Mouse (Mus musculus) heart, embryonic 14.5 days (tissue): ENCODE data around the gene Gm13199. TPM values are rescaled to one million over a fixed set of nuclear protein-coding genes. Genes with fewer than 3 reads are reported as not detected.

Source experiments
- ATAC-seq: fragments of 200-750 bp; cut with Nextera tagmentation; 2 replicates; pipeline ENCODE4 v1.8.0; 2017; ENCODE audit warnings: low read depth, moderate TSS enrichment; ENCODE audit not compliant: insufficient number of reproducible peaks, insufficient read depth, low FRiP score
- H3K27ac ChIP-seq, 2 experiments: fragments of 200-500 bp in 1 of 2; fragments of 300-500 bp in 1 of 2; sonication (generic) in 1 of 2; replicated peaks in 1 of 2; 2 replicates each; pipeline ENCODE4 v1.5.1; 2012 to 2014; ENCODE audit warnings: low read depth in 2 of 2, low read length in 2 of 2, control low read depth in 1 of 2, mild to moderate bottlenecking in 1 of 2, mixed read lengths in 1 of 2; ENCODE audit not compliant: control insufficient read depth in 1 of 2, insufficient read depth in 1 of 2
- H3K27me3 ChIP-seq: fragments of 300-500 bp; sonication (generic); 2 replicates; pipeline ENCODE4 v1.6.1; 2014; ENCODE audit warnings: mild to moderate bottlenecking, low read length, control low read depth; ENCODE audit not compliant: control insufficient read depth, insufficient read depth
- H3K36me3 ChIP-seq: fragments of 300-500 bp; sonication (generic); 2 replicates; pipeline ENCODE4 v1.6.1; 2014; ENCODE audit warnings: mild to moderate bottlenecking, control low read depth, low read length, mixed read lengths; ENCODE audit not compliant: control insufficient read depth, insufficient read depth
- H3K4me1 ChIP-seq, 2 experiments: fragments of 200-500 bp in 1 of 2; fragments of 300-500 bp in 1 of 2; sonication (generic) in 1 of 2; 2 replicates each; pipeline ENCODE4 v1.6.1; 2012 to 2014; ENCODE audit warnings: low read length in 2 of 2, control low read depth in 1 of 2, mixed read lengths in 1 of 2; ENCODE audit not compliant: control insufficient read depth in 2 of 2, insufficient read depth in 2 of 2
- H3K4me2 ChIP-seq: fragments of 300-500 bp; sonication (generic); 2 replicates; pipeline ENCODE4 v1.6.1; 2014; ENCODE audit warnings: mild to moderate bottlenecking, low read length
- H3K4me3 ChIP-seq, 2 experiments: fragments of 200-500 bp in 1 of 2; fragments of 300-500 bp in 1 of 2; sonication (generic) in 1 of 2; 2 replicates each; pipeline ENCODE4 v1.5.1; 2012 to 2014; ENCODE audit warnings: low read length in 2 of 2, mild to moderate bottlenecking in 2 of 2, control low read depth in 1 of 2, low read depth in 1 of 2, moderate library complexity in 1 of 2; ENCODE audit not compliant: control insufficient read depth in 1 of 2, insufficient read depth in 1 of 2
- H3K9ac ChIP-seq: fragments of 300-500 bp; sonication (generic); 2 replicates; pipeline ENCODE4 v1.6.1; 2014; ENCODE audit warnings: mild to moderate bottlenecking, low read length
- H3K9me3 ChIP-seq: fragments of 300-500 bp; sonication (generic); 2 replicates; pipeline ENCODE4 v1.6.1; 2016; ENCODE audit warnings: low read length, control low read depth; ENCODE audit not compliant: control insufficient read depth
- WGBS: fragments of 180-500 bp; shearing (Covaris S2); extraction: QIAGEN DNeasy Blood & Tissue Kit; methylation state at CpG from one replicate; pipeline ENCODE4 v1.1.7; 2014; 5-methylcytosine and 5-hydroxymethylcytosine counted together
- polyA plus RNA-seq: library from polyadenylated mRNA; unstranded; fragments of >200 nt; fragmentation: Nextera tagmentation; extraction: Ambion mirVana; gene quantifications from 2 replicates; pipeline ENCODE4 v1.2.1, GENCODE M21; 2014

Gm13199 gene
- polyA plus RNA-seq, 1 experiment from 2014 or later = 0.61 TPM

GRCm38 (mm10) chr2:5844873-5845631 is 17.7 kb downstream of the Gm13199 start, which contains the start of the genes Nudt5 and Cdc123:
TSS of gene Nudt5 (plus strand) at chr2:5845019.
TSS of gene Cdc123 (minus strand) at chr2:5845164.
- WGBS = under 1% methylated on average over 53 of the region's 53 CpGs
- H3K4me2 ChIP-seq = peak within 1 kb of the TSS; percentile 72

GRCm38 (mm10) chr2:5844181-5844872 is 18.4 kb downstream of the Gm13199 start:
- WGBS = 3% methylated on average over 23 of the region's 23 CpGs
- peak overlapping the region; percentile 70 for H3K4me2 ChIP-seq
- H3K27me3 ChIP-seq = no peaks in the 10 kb centered on the region

More at GRCm38 (mm10) chr2:5844873-5845631, 17.7 kb downstream of the Gm13199 start, which contains the start of the genes Nudt5 and Cdc123:
- Histone ChIP-seq H3K27me3 (no peaks in the 10 kb centered on the region), H3K9ac (peak within 1 kb of the TSS; percentile 91), H3K9me3 (no peaks in the 10 kb centered on the region), H3K4me1 (peaks cover 0 to 14% of the 10 kb centered on the region in 2 experiments; a peak in 2 of 4 replicates), H3K36me3 (peaks cover 31% of the 10 kb centered on the region), H3K4me3 (peak within 1 kb of the TSS; percentile 82 to 89), H3K27ac (peak within 1 kb of the TSS; percentile 90 to 91)
- ATAC-seq = peak; percentile 88

GRCm38 (mm10) chr2:5840815-5841214 is 21.9 kb downstream of the Gm13199 start:
- Histone ChIP-seq H3K9me3 (no peaks in the 10 kb centered on the region), H3K27ac (no peak overlapping the region)
- 93% methylated on average over 11 of the region's 11 CpGs for WGBS

More at GRCm38 (mm10) chr2:5844181-5844872, 18.4 kb downstream of the Gm13199 start:
- peak overlapping the region; percentile 91 for H3K9ac ChIP-seq
- H3K4me1 ChIP-seq = peaks cover 0 to 14% of the 10 kb centered on the region in 2 experiments; a peak in 2 of 4 replicates
- peaks cover 38% of the 10 kb centered on the region for H3K36me3 ChIP-seq
- peak overlapping the region; percentile 76 to 90 for H3K27ac ChIP-seq
- H3K9me3 ChIP-seq = no peaks in the 10 kb centered on the region
- H3K4me3 ChIP-seq = peak overlapping the region; percentile 82 to 89
- no peak for ATAC-seq

GRCm38 (mm10) chr2:5825265-5825913 is 37.3 kb downstream of the Gm13199 start:
- peaks cover 61% of the 10 kb centered on the region for H3K36me3 ChIP-seq
- H3K4me1 ChIP-seq = no peaks in the 10 kb centered on the region
- H3K4me3 ChIP-seq = no peak overlapping the region
- no peaks in the 10 kb centered on the region for H3K27me3 ChIP-seq
- H3K9me3 ChIP-seq = no peaks in the 10 kb centered on the region
- H3K27ac ChIP-seq = no peak overlapping the region
- no peak overlapping the region for H3K9ac ChIP-seq
- WGBS = 94% methylated on average over 5 of the region's 5 CpGs
- ATAC-seq = no peak
- H3K4me2 ChIP-seq = no peak overlapping the region

More at GRCm38 (mm10) chr2:5840815-5841214, 21.9 kb downstream of the Gm13199 start:
- Histone ChIP-seq H3K4me2 (no peak overlapping the region), H3K36me3 (peaks cover 58% of the 10 kb centered on the region), H3K9ac (no peak overlapping the region), H3K4me3 (no peak overlapping the region), H3K27me3 (no peaks in the 10 kb centered on the region), H3K4me1 (peaks cover 0 to 4% of the 10 kb centered on the region in 2 experiments; a peak in 2 of 4 replicates)
- no peak for ATAC-seq

GRCm38 (mm10) chr2:5824685-5825084 is 38.0 kb downstream of the Gm13199 start:
- no peak for ATAC-seq
- 78% methylated on average over 5 of the region's 5 CpGs for WGBS
- Histone ChIP-seq H3K27ac (no peak overlapping the region), H3K4me2 (no peak overlapping the region), H3K4me1 (no peaks in the 10 kb centered on the region), H3K36me3 (peaks cover 61% of the 10 kb centered on the region), H3K9me3 (no peaks in the 10 kb centered on the region), H3K9ac (no peak overlapping the region), H3K4me3 (no peak overlapping the region), H3K27me3 (no peaks in the 10 kb centered on the region)

- no peak for ATAC-seq
- H3K27ac ChIP-seq = no peak overlapping the region
- H3K4me2 ChIP-seq = no peak overlapping the region
- H3K9me3 ChIP-seq = no peaks in the 10 kb centered on the region
- no peaks in the 10 kb centered on the region for H3K4me1 ChIP-seq
- no peaks in the 10 kb centered on the region for H3K27me3 ChIP-seq
- peaks cover 64% of the 10 kb centered on the region for H3K36me3 ChIP-seq
- no peak overlapping the region for H3K4me3 ChIP-seq
- 28% methylated on average over 1 of the region's 1 CpGs for WGBS
- H3K9ac ChIP-seq = no peak overlapping the region
These were observed 38.5 kb downstream of the Gm13199 start for GRCm38 (mm10) chr2:5824213-5824612.

GRCm38 (mm10) chr2:5822449-5822848 is 40.3 kb downstream of the Gm13199 start:
- Histone ChIP-seq H3K9me3 (no peaks in the 10 kb centered on the region), H3K4me3 (no peak overlapping the region), H3K9ac (no peak overlapping the region), H3K4me1 (no peaks in the 10 kb centered on the region), H3K4me2 (no peak overlapping the region), H3K27me3 (no peaks in the 10 kb centered on the region), H3K27ac (no peak overlapping the region), H3K36me3 (peaks cover 76% of the 10 kb centered on the region)
- no peak for ATAC-seq
- 87% methylated on average over 6 of the region's 6 CpGs for WGBS
